Comparison of ENCODE assay signal across 11 mouse cellular contexts in the genomic region with DNA sequence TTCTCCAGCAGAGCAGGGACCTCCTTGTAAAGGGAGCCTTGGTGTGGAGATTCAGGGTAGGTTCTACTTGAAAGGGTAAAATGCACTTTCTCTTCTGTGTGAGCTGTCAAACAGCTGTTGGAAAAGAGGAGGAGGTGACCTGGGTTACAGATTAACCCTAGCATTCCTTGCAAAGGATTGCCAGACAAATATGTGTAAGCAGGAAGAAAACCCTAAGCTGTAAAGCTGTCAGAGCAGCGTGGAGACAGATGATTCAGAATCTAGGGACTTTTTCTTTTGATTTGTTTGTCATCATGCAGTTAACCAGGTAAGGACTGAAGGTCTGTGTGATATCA. TPM values are rescaled to one million over a fixed set of nuclear protein-coding genes. Genes with fewer than 3 reads are reported as not detected.
DNase-seq lines count a peak whose midpoint lies in the region; ATAC-seq and TF ChIP-seq lines count a peak whose summit lies in the region.
"Had no signal": no experiment of that assay in that cellular context is flagged by ENCODE, and none has a peak within 500 bp of the region (broad histone marks: within the 10 kb centered on the region; RNA-seq: fewer than 3 reads in every experiment).

No protein-coding gene starts in this region.

- H3K27ac ChIP-seq in kidney, adult 2 months (ENCODE audit: insufficient read depth, low read depth, low read length) = no peak overlapping the region
- no peak overlapping the region for H3K27ac ChIP-seq in forebrain, embryonic 13.5 days
- H3K27ac ChIP-seq in limb, embryonic 10.5 days = no peak overlapping the region
- no peak overlapping the region for H3K27ac ChIP-seq in neural tube, embryonic 13.5 days (replicated peaks)

- H3K4me1 ChIP-seq in kidney, adult 2 months (ENCODE audit: control insufficient read depth, insufficient read depth, low read length) = no peaks in the 10 kb centered on the region
- H3K4me1 ChIP-seq in forebrain, embryonic 13.5 days = peaks cover 23% of the 10 kb centered on the region
- H3K4me1 ChIP-seq in limb, embryonic 10.5 days = peaks cover 16% of the 10 kb centered on the region
- H3K4me1 ChIP-seq in neural tube, embryonic 13.5 days (replicated peaks) = peaks cover 24% of the 10 kb centered on the region

- DNase-seq in kidney, adult 2 months = peak; percentile 35
- no peak for DNase-seq in kidney, adult 18-20 months
- no peak for DNase-seq in limb, embryonic 10.5 days (ENCODE audit: low spot score)
- no peak for DNase-seq in layer of hippocampus, adult 9-10 months (ENCODE audit: low spot score)
- no peak for DNase-seq in layer of hippocampus, postnatal 36 days
- DNase-seq in thymus, postnatal 4 days = no peak

- ATAC-seq in forebrain, embryonic 13.5 days = no peak
- ATAC-seq in neural tube, embryonic 13.5 days (ENCODE audit: low read depth) = no peak

- no peaks in the 10 kb centered on the region for H3K9me3 ChIP-seq in forebrain, embryonic 13.5 days (replicated peaks)
- no peaks in the 10 kb centered on the region for H3K9me3 ChIP-seq in limb, embryonic 10.5 days (replicated peaks)
- no peaks in the 10 kb centered on the region for H3K9me3 ChIP-seq in neural tube, embryonic 13.5 days

- H3K36me3 ChIP-seq in kidney, adult 2 months (ENCODE audit: control insufficient read depth, insufficient read depth, low read length) = no peaks in the 10 kb centered on the region
- H3K36me3 ChIP-seq in forebrain, embryonic 13.5 days (ENCODE audit: poor library complexity, severe bottlenecking) = no peaks in the 10 kb centered on the region
- no peaks in the 10 kb centered on the region for H3K36me3 ChIP-seq in limb, embryonic 10.5 days
- no peaks in the 10 kb centered on the region for H3K36me3 ChIP-seq in neural tube, embryonic 13.5 days

- no peak for TF ChIP-seq CTCF in kidney, adult 2 months (conservative IDR thresholded peaks at IDR 0.05; ENCODE audit: insufficient read depth, insufficient read length, low read depth, low read length)

- 0% methylated on average over 1 of the region's 1 CpGs for WGBS in kidney, adult 2 months
- WGBS in forebrain, embryonic 13.5 days = 12% methylated on average over 1 of the region's 1 CpGs
- 0% methylated on average over 1 of the region's 1 CpGs for WGBS in limb, embryonic 10.5 days
- WGBS in neural tube, embryonic 13.5 days = 0% methylated on average over 1 of the region's 1 CpGs

- peak overlapping the region; percentile 93 for H3K4me2 ChIP-seq in forebrain, embryonic 13.5 days
- peak overlapping the region; percentile 74 for H3K4me2 ChIP-seq in neural tube, embryonic 13.5 days

- peak overlapping the region; percentile 30; the same call in 1 of the 2 replicates for H3K4me3 ChIP-seq in kidney, adult 2 months (ENCODE audit: insufficient read depth, low read depth, low read length)
- peak overlapping the region; percentile 56 for H3K4me3 ChIP-seq in forebrain, embryonic 13.5 days
- peak overlapping the region; percentile 53 for H3K4me3 ChIP-seq in limb, embryonic 10.5 days
- H3K4me3 ChIP-seq in neural tube, embryonic 13.5 days = peak overlapping the region; percentile 50

- 0 out of 2 replicates have a peak overlapping the region, but pooled peaks have one; percentile 69 for H3K9ac ChIP-seq in forebrain, embryonic 13.5 days
- H3K9ac ChIP-seq in neural tube, embryonic 13.5 days = peak overlapping the region; percentile 74

- TF ChIP-seq POLR2A in kidney, adult 2 months (IDR thresholded peaks at IDR 0.05; ENCODE audit: low read depth, low read length) = no peak

- H3K27me3 ChIP-seq in kidney, adult 2 months (replicated peaks; ENCODE audit: control insufficient read depth, insufficient read depth, low read length) = no peaks in the 10 kb centered on the region; the same call in 1 of the 2 replicates
- H3K27me3 ChIP-seq in forebrain, embryonic 13.5 days = peaks cover 25% of the 10 kb centered on the region
- H3K27me3 ChIP-seq in limb, embryonic 10.5 days (ENCODE audit: low read depth, poor library complexity, severe bottlenecking) = peaks cover 54% of the 10 kb centered on the region
- peaks cover 29% of the 10 kb centered on the region for H3K27me3 ChIP-seq in neural tube, embryonic 13.5 days

RNA-seq across cellular contexts. Expression of a gene that starts 4.2 kb away (rescaled TPM):
- 0.03 TPM in 1 of 2 replicates, not detected in the other for polyA plus RNA-seq in kidney, adult 2 months (2012; rRNA removed)
- 3.7 and 5.6 TPM in 2 replicates for polyA plus RNA-seq in forebrain, embryonic 13.5 days (2015; fragmentation: Nextera tagmentation; extraction: Ambion mirVana)
- 0.13 TPM in 1 of 2 replicates, not detected in the other for polyA plus RNA-seq in limb, embryonic 10.5 days (2016; fragmentation: Nextera tagmentation; extraction: Ambion mirVana)
- 17.3 and 18.9 TPM in 2 replicates for polyA plus RNA-seq in neural tube, embryonic 13.5 days (2015; fragmentation: Nextera tagmentation; extraction: Ambion mirVana)
- 10 to 100 TPM; 16.0 to 16.1 TPM for total RNA-seq in layer of hippocampus, postnatal 36 days (2021)
- total RNA-seq: common myeloid progenitor, adult 5-6 weeks; MEL had no signal
- polyA plus RNA-seq: small intestine, adult 2 months had no signal
